Mouse (Mus musculus) ES-Bruce4 (cell line): Measurements from ENCODE around the gene Ccnf.

ENCODE experiments used
- CTCF ChIP-seq: IDR thresholded peaks from one replicate; pipeline ENCODE4 v1.8.1; 2011; ENCODE audit warnings: low read depth, low read length
- POLR2A ChIP-seq: IDR thresholded peaks from one replicate; pipeline ENCODE4 v1.8.1; 2011; ENCODE audit warnings: low read length; ENCODE audit not compliant: insufficient read depth

DNA sequence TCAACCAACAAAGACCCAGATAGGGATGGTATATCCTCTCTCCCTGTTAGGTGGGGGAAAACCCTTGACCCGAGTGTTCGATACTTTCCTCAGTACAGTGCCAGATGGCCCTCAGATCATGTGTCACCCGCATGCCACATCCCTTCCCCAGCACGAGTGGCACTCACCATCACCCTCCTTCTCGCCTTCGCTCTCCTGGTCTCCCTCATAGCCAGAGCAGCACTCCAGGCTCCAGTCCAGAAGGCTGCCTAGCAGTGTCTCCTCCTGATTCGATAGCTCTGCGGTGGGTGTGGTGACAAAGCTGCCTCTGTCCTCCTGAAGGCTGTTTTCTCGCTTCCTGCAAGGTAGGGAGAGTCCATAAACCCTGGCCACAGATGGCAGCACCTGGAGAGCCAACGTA lies 26.5 kb downstream of the Ccnf start:
- TF ChIP-seq CTCF (no peak), POLR2A (no peak)
